Mouse (Mus musculus): Measurements from ENCODE around the gene Olfr1200. TPM values are rescaled to one million over a fixed set of nuclear protein-coding genes. Genes with fewer than 3 reads are reported as not detected.

Olfr1200 gene
- total RNA-seq, 1 experiment, result not detected

DNA sequence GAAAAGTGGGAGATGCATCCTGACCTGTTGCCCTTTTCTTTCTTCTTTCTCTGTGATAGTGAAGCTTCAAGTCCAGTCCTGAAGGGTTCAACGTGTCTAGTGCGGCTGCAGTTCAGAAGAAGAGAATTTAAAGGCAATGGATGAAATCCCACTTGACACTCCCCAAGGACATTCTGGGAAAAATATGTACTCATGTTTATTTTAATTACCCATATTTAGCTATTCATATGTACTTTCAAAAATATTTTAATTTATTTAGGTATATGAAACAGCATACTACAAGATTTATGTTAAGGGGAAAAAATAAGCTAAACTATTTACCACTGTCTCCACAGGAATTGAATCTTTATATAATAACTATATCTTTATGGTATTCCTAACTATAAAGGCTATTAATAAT, 19.0 kb downstream of the Olfr1200 start, which contains the start of gene Olfr1198:
TSS of gene Olfr1198 (minus strand) at position 101 of the 400 bp plus-strand sequence.
- no peak within 1 kb of the TSS for H3K9ac ChIP-seq (ENCODE audit: insufficient read depth, low read depth, low read length, poor library complexity, severe bottlenecking)
- no peak for TF ChIP-seq MAFK (IDR thresholded peaks at IDR 0.05; ENCODE audit: insufficient read depth, low read depth, low read length)
- TF ChIP-seq CHD2 (IDR thresholded peaks at IDR 0.05; ENCODE audit: low read depth, low read length), result no peak
- no peak for TF ChIP-seq HCFC1 (IDR thresholded peaks at IDR 0.05; ENCODE audit: borderline replicate concordance, insufficient read depth, low read length)
- TF ChIP-seq ZC3H11A (IDR thresholded peaks at IDR 0.05; ENCODE audit: borderline replicate concordance, low read depth, low read length), result no peak
- no peak for TF ChIP-seq ZNF384 (IDR thresholded peaks at IDR 0.05; ENCODE audit: low read depth, low read length)

GRCm38 (mm10) chr2:88743379-88743778, 26.9 kb downstream of the Olfr1200 start:
- DNase-seq (ENCODE audit: low read depth, low spot score), result no peak
- Histone ChIP-seq H3K4me3 (ENCODE audit: insufficient read depth in 1 of 2, low read depth in 1 of 2, low read length in 2 of 2, poor library complexity in 1 of 2, severe bottlenecking in 1 of 2) (no peak overlapping the region), H3K9me3 (ENCODE audit: control insufficient read depth, insufficient read depth, low read depth, low read length) (no peaks in the 10 kb centered on the region), H3K9ac (ENCODE audit: insufficient read depth, low read depth, low read length, poor library complexity, severe bottlenecking) (no peak overlapping the region), H3K4me1 (ENCODE audit: control insufficient read depth in 2 of 2, insufficient read depth in 2 of 2, low read length in 2 of 2, poor library complexity in 1 of 2) (no peaks in the 10 kb centered on the region), H3K36me3 (ENCODE audit: control insufficient read depth, insufficient read depth, low read length, poor library complexity, severe bottlenecking) (no peaks in the 10 kb centered on the region), H3K27ac (ENCODE audit: insufficient read depth, low read depth, low read length, poor library complexity, severe bottlenecking) (no peak overlapping the region)
- in situ Hi-C loops (cut with MboI; ENCODE audit: low sequenced_read_pairs in 2 of 2, unreplicated experiment in 2 of 2), result no loop called here
- no peak for TF ChIP-seq ZNF384 (IDR thresholded peaks at IDR 0.05; ENCODE audit: low read depth, low read length)

More for the DNA sequence above, 19.0 kb downstream of the Olfr1200 start, which contains the start of gene Olfr1198:
- in situ Hi-C loops (cut with MboI; ENCODE audit: low sequenced_read_pairs in 2 of 2, unreplicated experiment in 2 of 2), result no loop called here
- Histone ChIP-seq H3K4me1 (ENCODE audit: control insufficient read depth in 2 of 2, insufficient read depth in 2 of 2, low read length in 2 of 2, poor library complexity in 1 of 2) (no peaks in the 10 kb centered on the region), H3K9me3 (ENCODE audit: control insufficient read depth, insufficient read depth, low read depth, low read length) (no peaks in the 10 kb centered on the region), H3K4me3 (ENCODE audit: insufficient read depth in 1 of 2, low read depth in 1 of 2, low read length in 2 of 2, poor library complexity in 1 of 2, severe bottlenecking in 1 of 2) (no peak within 1 kb of the TSS), H3K27ac (ENCODE audit: insufficient read depth, low read depth, low read length, poor library complexity, severe bottlenecking) (no peak within 1 kb of the TSS), H3K36me3 (ENCODE audit: control insufficient read depth, insufficient read depth, low read length, poor library complexity, severe bottlenecking) (no peaks in the 10 kb centered on the region)
- no peak for DNase-seq (ENCODE audit: low read depth, low spot score)

GRCm38 (mm10) chr2:88732266-88732665, 38.0 kb downstream of the Olfr1200 start, which contains the start of gene Olfr1197:
Gene Olfr1197, minus strand, starts transcription at chr2:88732366.
- no peaks in the 10 kb centered on the region for H3K9me3 ChIP-seq (ENCODE audit: control insufficient read depth, insufficient read depth, low read depth, low read length)
- H3K9ac ChIP-seq (ENCODE audit: insufficient read depth, low read depth, low read length, poor library complexity, severe bottlenecking), result no peak within 1 kb of the TSS
- no peaks in the 10 kb centered on the region for H3K36me3 ChIP-seq (ENCODE audit: control insufficient read depth, insufficient read depth, low read length, poor library complexity, severe bottlenecking)
- H3K4me1 ChIP-seq (ENCODE audit: control insufficient read depth in 2 of 2, insufficient read depth in 2 of 2, low read length in 2 of 2, poor library complexity in 1 of 2), result no peaks in the 10 kb centered on the region
- in situ Hi-C loops (cut with MboI; ENCODE audit: low sequenced_read_pairs in 2 of 2, unreplicated experiment in 2 of 2), result no loop called here
- H3K27ac ChIP-seq (ENCODE audit: insufficient read depth, low read depth, low read length, poor library complexity, severe bottlenecking), result no peak within 1 kb of the TSS
- no peak for TF ChIP-seq ZNF384 (IDR thresholded peaks at IDR 0.05; ENCODE audit: low read depth, low read length)
- no peak for TF ChIP-seq MAFK (IDR thresholded peaks at IDR 0.05; ENCODE audit: insufficient read depth, low read depth, low read length)
- TF ChIP-seq HCFC1 (IDR thresholded peaks at IDR 0.05; ENCODE audit: borderline replicate concordance, insufficient read depth, low read length), result no peak
- TF ChIP-seq CHD2 (IDR thresholded peaks at IDR 0.05; ENCODE audit: low read depth, low read length), result no peak
- TF ChIP-seq ZC3H11A (IDR thresholded peaks at IDR 0.05; ENCODE audit: borderline replicate concordance, low read depth, low read length), result no peak
- no peak within 1 kb of the TSS for H3K4me3 ChIP-seq (ENCODE audit: insufficient read depth in 1 of 2, low read depth in 1 of 2, low read length in 2 of 2, poor library complexity in 1 of 2, severe bottlenecking in 1 of 2)
- no peak for DNase-seq (ENCODE audit: low read depth, low spot score)

Other genes with a start within 250 kb of the Olfr1200 start
- gene Olfr1188, start 213.6 kb downstream of the Olfr1200 start, total RNA-seq (2012; rRNA removed), result not detected in 2 replicates
- not detected in 2 replicates for gene Olfr1189, start 184.0 kb downstream of the Olfr1200 start, total RNA-seq (2012; rRNA removed)
- not detected in 2 replicates for gene Olfr1191-ps1, start 129.9 kb downstream of the Olfr1200 start, total RNA-seq (2012; rRNA removed)
- not detected in 2 replicates for gene Olfr1192-ps1, start 122.0 kb downstream of the Olfr1200 start, total RNA-seq (2012; rRNA removed)
- gene Olfr1193, start 94.9 kb downstream of the Olfr1200 start, total RNA-seq (2012; rRNA removed), result not detected in 2 replicates
- not detected in 2 replicates for gene Olfr1195, start 81.3 kb downstream of the Olfr1200 start, total RNA-seq (2012; rRNA removed)
- gene Olfr1196, start 65.9 kb downstream of the Olfr1200 start, total RNA-seq (2012; rRNA removed), result 0.09 and 0.11 TPM in 2 replicates
- not detected in 2 replicates for gene Olfr1197, start 38.1 kb downstream of the Olfr1200 start, total RNA-seq (2012; rRNA removed)
- not detected in 2 replicates for gene Olfr1198, start 19.1 kb downstream of the Olfr1200 start, total RNA-seq (2012; rRNA removed)
- gene Olfr1199, start 10.0 kb downstream of the Olfr1200 start, total RNA-seq (2012; rRNA removed), result not detected in 2 replicates
- gene Olfr1201, start 22.5 kb upstream of the Olfr1200 start, total RNA-seq (2012; rRNA removed), result not detected in 2 replicates
- gene Olfr1202, start 44.0 kb upstream of the Olfr1200 start, total RNA-seq (2012; rRNA removed), result not detected in 2 replicates
- gene Olfr1205, start 59.2 kb upstream of the Olfr1200 start, total RNA-seq (2012; rRNA removed), result not detected in 2 replicates
- gene Olfr1204, start 78.8 kb upstream of the Olfr1200 start, total RNA-seq (2012; rRNA removed), result not detected in 2 replicates
- gene Olfr1206, start 92.7 kb upstream of the Olfr1200 start, total RNA-seq (2012; rRNA removed), result not detected in 2 replicates
- gene Olfr1208, start 131.8 kb upstream of the Olfr1200 start, total RNA-seq (2012; rRNA removed), result not detected in 2 replicates
- gene Olfr1209, start 144.7 kb upstream of the Olfr1200 start, total RNA-seq (2012; rRNA removed), result not detected in 2 replicates
- not detected in 2 replicates for gene Olfr1211, start 167.6 kb upstream of the Olfr1200 start, total RNA-seq (2012; rRNA removed)
- gene Olfr1212, start 183.5 kb upstream of the Olfr1200 start, total RNA-seq (2012; rRNA removed), result not detected in 2 replicates
- gene Gm13762, start 209.8 kb upstream of the Olfr1200 start, total RNA-seq (2012; rRNA removed), result not detected in 2 replicates
- gene Olfr1214, start 222.2 kb upstream of the Olfr1200 start, total RNA-seq (2012; rRNA removed), result not detected in 2 replicates
- gene Olfr1215, start 236.5 kb upstream of the Olfr1200 start, total RNA-seq (2012; rRNA removed), result not detected in 2 replicates
- gene Olfr1216, start 247.9 kb upstream of the Olfr1200 start, total RNA-seq (2012; rRNA removed), result not detected in 2 replicates

All from ES-E14 (cell line).